Mouse (Mus musculus): ENCODE measurements at regions not wholly inside any gene's neighbourhood (a gene's known extent, or its start where the extent isn't known, plus 50 kb on each side); places are given as distances from the start of the nearest gene placed in this dataset.

DNA sequence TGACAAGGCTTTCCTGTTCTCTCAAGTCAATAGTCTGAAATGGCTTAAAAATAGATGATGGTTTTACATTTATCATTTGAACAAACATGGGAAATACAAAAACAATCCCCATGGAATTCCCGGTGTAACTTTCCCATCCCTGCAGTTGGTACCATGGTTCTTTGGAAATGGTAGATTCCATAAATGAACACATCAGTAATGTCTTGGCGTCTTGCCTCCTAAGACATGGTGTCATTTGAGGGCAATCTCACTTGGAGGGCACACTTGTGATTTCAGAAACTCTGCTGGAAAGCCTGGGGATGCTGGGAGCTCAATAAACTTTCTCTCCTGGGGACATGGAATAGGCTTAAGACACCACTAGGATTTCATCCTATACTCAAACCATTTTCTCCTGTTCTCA, 306.8 kb downstream of the Nuf2 start:
- Histone ChIP-seq H3K79me2 (replicated peaks; ENCODE audit: control insufficient read depth, insufficient read depth, low read length) (no peaks in the 10 kb centered on the region), H3K9ac (ENCODE audit: low read depth, low read length) (no peak overlapping the region), H3K4me3 (no peak overlapping the region), H3K27ac (no peak overlapping the region), H3K4me1 (ENCODE audit: control insufficient read depth, insufficient read depth, low read length) (no peaks in the 10 kb centered on the region), H3K36me3 (ENCODE audit: control insufficient read depth, insufficient read depth, low read length) (no peaks in the 10 kb centered on the region), H3K27me3 (ENCODE audit: control insufficient read depth, insufficient read depth, low read length) (no peaks in the 10 kb centered on the region)
- intact Hi-C loops (cut with DNase I), result no loop called here
- WGBS, result 75% methylated on average over 2 of the region's 2 CpGs
- TF ChIP-seq CTCF (IDR thresholded peaks at IDR 0.05), result no peak
- TF ChIP-seq EP300 (IDR thresholded peaks at IDR 0.05; ENCODE audit: insufficient read depth, low read depth, low read length), result no peak
- no peak for TF ChIP-seq POLR2A (IDR thresholded peaks at IDR 0.05; ENCODE audit: insufficient read depth, low read depth, low read length)
- no peak for DNase-seq

DNA sequence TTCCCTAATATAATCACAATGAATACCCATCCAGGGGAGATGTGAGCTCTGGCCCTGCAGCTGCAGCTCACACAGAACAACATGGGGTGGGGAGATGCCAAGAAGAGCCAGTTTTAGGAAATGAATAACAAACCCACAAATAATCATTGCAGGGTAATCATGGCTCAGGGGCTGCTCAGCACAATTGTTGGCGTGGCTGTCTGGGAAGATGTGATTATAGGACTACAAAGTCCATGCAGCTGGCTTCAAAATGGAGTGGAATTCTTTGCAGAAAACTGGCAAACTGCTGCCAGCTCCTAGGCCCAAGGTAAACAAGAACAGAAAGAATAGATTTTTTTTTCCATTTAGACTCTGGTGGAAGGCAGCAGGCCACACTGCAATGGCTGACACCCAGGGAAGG, 343.6 kb downstream of the Nuf2 start:
- peak in 1 of 2 experiments; percentile 3 for DNase-seq

DNA sequence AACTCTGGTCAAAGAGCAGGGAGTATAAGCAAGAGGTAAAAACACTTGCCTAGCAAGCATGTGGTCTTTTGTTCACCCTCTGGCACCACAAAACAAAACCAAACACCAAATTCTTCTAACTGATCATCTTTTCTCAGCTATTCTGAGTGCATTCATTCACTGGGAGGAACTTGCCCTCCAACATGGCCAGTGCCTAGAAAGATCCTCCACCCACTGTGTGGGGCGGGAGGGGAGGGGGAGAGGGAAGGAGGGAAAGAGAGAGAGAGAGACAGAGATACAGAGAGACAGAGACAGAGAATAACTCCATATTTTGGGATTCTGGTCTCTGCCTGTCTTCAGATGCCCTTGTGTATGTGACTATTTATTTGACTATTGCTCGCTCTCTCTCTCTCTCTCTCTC, 360.9 kb downstream of the Nuf2 start:
- intact Hi-C loops (cut with DNase I), result no loop called here
- no peak overlapping the region for H3K27ac ChIP-seq
- no peak overlapping the region for H3K9ac ChIP-seq (ENCODE audit: low read depth, low read length)
- no peaks in the 10 kb centered on the region for H3K36me3 ChIP-seq (ENCODE audit: control insufficient read depth, insufficient read depth, low read length)
- no peaks in the 10 kb centered on the region; the same call in 1 of the 2 replicates for H3K4me1 ChIP-seq (ENCODE audit: control insufficient read depth, insufficient read depth, low read length)
- no peaks in the 10 kb centered on the region for H3K79me2 ChIP-seq (replicated peaks; ENCODE audit: control insufficient read depth, insufficient read depth, low read length)
- 79% methylated on average over 2 of the region's 2 CpGs for WGBS
- DNase-seq, result no peak
- no peak overlapping the region for H3K4me3 ChIP-seq
- no peak for TF ChIP-seq CTCF (IDR thresholded peaks at IDR 0.05)
- TF ChIP-seq POLR2A (IDR thresholded peaks at IDR 0.05; ENCODE audit: insufficient read depth, low read depth, low read length), result no peak
- no peak for TF ChIP-seq EP300 (IDR thresholded peaks at IDR 0.05; ENCODE audit: insufficient read depth, low read depth, low read length)
- no peaks in the 10 kb centered on the region for H3K27me3 ChIP-seq (ENCODE audit: control insufficient read depth, insufficient read depth, low read length)

More for the DNA sequence above, 343.6 kb downstream of the Nuf2 start:
- intact Hi-C loops (cut with DNase I), result no loop called here
- 54% methylated on average over 1 of the region's 1 CpGs for WGBS
- Histone ChIP-seq H3K27ac (no peak overlapping the region), H3K9ac (ENCODE audit: low read depth, low read length) (no peak overlapping the region), H3K4me1 (ENCODE audit: control insufficient read depth, insufficient read depth, low read length) (no peaks in the 10 kb centered on the region), H3K79me2 (replicated peaks; ENCODE audit: control insufficient read depth, insufficient read depth, low read length) (no peaks in the 10 kb centered on the region), H3K36me3 (ENCODE audit: control insufficient read depth, insufficient read depth, low read length) (no peaks in the 10 kb centered on the region), H3K4me3 (no peak overlapping the region), H3K27me3 (ENCODE audit: control insufficient read depth, insufficient read depth, low read length) (no peaks in the 10 kb centered on the region)
- TF ChIP-seq CTCF (IDR thresholded peaks at IDR 0.05) (no peak), EP300 (IDR thresholded peaks at IDR 0.05; ENCODE audit: insufficient read depth, low read depth, low read length) (no peak), POLR2A (IDR thresholded peaks at IDR 0.05; ENCODE audit: insufficient read depth, low read depth, low read length) (no peak)

DNA sequence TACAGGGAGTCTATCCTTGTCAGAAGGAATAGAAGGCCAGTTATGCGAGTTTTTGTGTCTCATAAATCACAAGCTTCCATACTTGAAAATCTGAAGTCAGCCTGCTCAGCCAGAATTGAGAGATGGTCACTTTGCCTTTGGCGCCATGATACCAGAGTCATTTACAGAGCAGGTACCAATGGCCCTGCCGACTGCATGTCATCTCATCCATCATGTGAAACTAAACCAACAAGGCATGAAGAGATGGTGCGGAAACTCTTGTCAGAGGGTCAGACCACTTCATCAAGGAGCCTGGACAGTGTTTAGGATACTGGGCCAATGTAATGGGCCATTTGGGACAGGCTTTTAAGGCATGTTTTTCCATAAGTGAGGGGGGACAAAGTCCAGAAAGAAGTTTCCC, 363.2 kb downstream of the Nuf2 start:
- H3K79me2 ChIP-seq (replicated peaks; ENCODE audit: control insufficient read depth, insufficient read depth, low read length), result no peaks in the 10 kb centered on the region
- no peak overlapping the region for H3K9ac ChIP-seq (ENCODE audit: low read depth, low read length)
- DNase-seq, result no peak
- H3K36me3 ChIP-seq (ENCODE audit: control insufficient read depth, insufficient read depth, low read length), result no peaks in the 10 kb centered on the region
- no peak overlapping the region for H3K4me3 ChIP-seq
- TF ChIP-seq EP300 (IDR thresholded peaks at IDR 0.05; ENCODE audit: insufficient read depth, low read depth, low read length) (no peak), POLR2A (IDR thresholded peaks at IDR 0.05; ENCODE audit: insufficient read depth, low read depth, low read length) (no peak), CTCF (IDR thresholded peaks at IDR 0.05) (no peak)
- no peaks in the 10 kb centered on the region; the same call in 1 of the 2 replicates for H3K4me1 ChIP-seq (ENCODE audit: control insufficient read depth, insufficient read depth, low read length)
- 89% methylated on average over 4 of the region's 4 CpGs for WGBS
- no peak overlapping the region for H3K27ac ChIP-seq
- intact Hi-C loops (cut with DNase I), result no loop called here
- no peaks in the 10 kb centered on the region for H3K27me3 ChIP-seq (ENCODE audit: control insufficient read depth, insufficient read depth, low read length)

DNA sequence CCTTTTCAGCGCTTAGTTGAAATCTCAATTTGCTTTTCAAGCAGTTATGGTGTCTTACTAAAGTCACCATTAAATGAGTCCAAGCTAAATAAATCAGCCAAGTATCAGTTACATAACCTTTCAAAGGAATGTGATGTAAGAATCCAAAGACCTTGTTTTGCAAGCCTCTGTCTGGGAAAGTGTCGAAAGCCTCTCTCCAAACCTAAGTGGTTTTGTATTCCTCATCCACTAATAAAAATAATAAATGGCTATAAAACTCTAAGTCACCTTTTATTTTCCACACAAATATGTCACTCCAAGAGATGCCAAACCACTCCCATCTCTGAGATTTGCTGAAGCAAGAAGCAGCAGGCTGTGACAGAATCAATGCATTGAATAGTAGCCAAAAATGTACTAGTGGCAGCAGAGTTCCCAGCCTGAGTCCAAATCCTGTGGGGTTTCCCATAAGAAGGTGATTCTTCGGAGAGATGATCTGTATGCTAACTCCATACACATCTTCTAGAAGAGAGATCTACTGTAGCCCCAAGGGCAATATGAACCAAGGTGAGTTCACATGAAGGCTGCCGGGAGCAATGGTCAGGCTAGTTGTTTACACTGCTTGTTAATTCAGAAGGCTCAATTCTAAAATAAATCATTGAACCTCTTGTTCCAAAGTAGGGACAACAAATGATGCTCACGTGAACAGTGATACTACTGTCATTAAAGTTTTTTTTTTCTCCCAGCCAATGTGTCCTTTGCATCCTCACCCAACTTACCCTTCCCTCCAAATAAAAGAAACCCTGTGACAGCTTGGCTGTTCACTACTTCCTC, 365.0 kb downstream of the Nuf2 start:
- no peaks in the 10 kb centered on the region for H3K79me2 ChIP-seq (replicated peaks; ENCODE audit: control insufficient read depth, insufficient read depth, low read length)
- DNase-seq, result no peak
- no peaks in the 10 kb centered on the region for H3K36me3 ChIP-seq (ENCODE audit: control insufficient read depth, insufficient read depth, low read length)
- H3K4me3 ChIP-seq, result no peak overlapping the region
- intact Hi-C loops (cut with DNase I), result no loop called here
- no peaks in the 10 kb centered on the region; the same call in 1 of the 2 replicates for H3K4me1 ChIP-seq (ENCODE audit: control insufficient read depth, insufficient read depth, low read length)
- no peak for TF ChIP-seq EP300 (IDR thresholded peaks at IDR 0.05; ENCODE audit: insufficient read depth, low read depth, low read length)
- TF ChIP-seq POLR2A (IDR thresholded peaks at IDR 0.05; ENCODE audit: insufficient read depth, low read depth, low read length), result no peak
- TF ChIP-seq CTCF (IDR thresholded peaks at IDR 0.05), result no peak
- WGBS, result 71% methylated on average over 5 of the region's 5 CpGs
- H3K9ac ChIP-seq (ENCODE audit: low read depth, low read length), result no peak overlapping the region
- H3K27me3 ChIP-seq (ENCODE audit: control insufficient read depth, insufficient read depth, low read length), result no peaks in the 10 kb centered on the region
- no peak overlapping the region for H3K27ac ChIP-seq

DNA sequence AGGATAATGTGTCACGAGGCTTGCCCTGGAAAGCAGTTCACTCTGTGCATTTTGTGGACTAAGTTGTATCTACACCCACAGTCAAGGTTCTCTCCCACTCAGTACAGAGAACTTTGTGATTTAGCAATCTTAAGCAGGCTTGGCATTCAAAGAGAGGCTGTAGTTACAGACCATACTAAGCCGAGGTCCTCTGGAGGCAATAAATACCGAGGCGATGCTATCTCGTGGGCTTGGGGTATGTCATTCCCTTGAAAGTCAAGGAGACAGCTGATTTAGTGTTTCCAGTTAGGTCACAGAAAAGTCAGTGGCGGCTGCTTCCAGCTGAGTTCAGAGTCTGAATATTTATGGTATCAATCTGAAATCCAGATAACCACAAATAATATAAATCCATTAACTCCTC, 370.4 kb downstream of the Nuf2 start:
- TF ChIP-seq CTCF (IDR thresholded peaks at IDR 0.05) (no peak), POLR2A (IDR thresholded peaks at IDR 0.05; ENCODE audit: insufficient read depth, low read depth, low read length) (no peak), EP300 (IDR thresholded peaks at IDR 0.05; ENCODE audit: insufficient read depth, low read depth, low read length) (no peak)
- Histone ChIP-seq H3K27me3 (ENCODE audit: control insufficient read depth, insufficient read depth, low read length) (no peaks in the 10 kb centered on the region), H3K27ac (no peak overlapping the region), H3K4me3 (no peak overlapping the region), H3K4me1 (ENCODE audit: control insufficient read depth, insufficient read depth, low read length) (no peaks in the 10 kb centered on the region; the same call in 1 of the 2 replicates), H3K36me3 (ENCODE audit: control insufficient read depth, insufficient read depth, low read length) (no peaks in the 10 kb centered on the region), H3K79me2 (replicated peaks; ENCODE audit: control insufficient read depth, insufficient read depth, low read length) (no peaks in the 10 kb centered on the region), H3K9ac (ENCODE audit: low read depth, low read length) (no peak overlapping the region)
- no peak for DNase-seq
- WGBS, result 40% methylated on average over 6 of the region's 6 CpGs
- intact Hi-C loops (cut with DNase I), result no loop called here
